Comparison of ENCODE assay signal across 20 mouse cellular contexts in the genomic region with DNA sequence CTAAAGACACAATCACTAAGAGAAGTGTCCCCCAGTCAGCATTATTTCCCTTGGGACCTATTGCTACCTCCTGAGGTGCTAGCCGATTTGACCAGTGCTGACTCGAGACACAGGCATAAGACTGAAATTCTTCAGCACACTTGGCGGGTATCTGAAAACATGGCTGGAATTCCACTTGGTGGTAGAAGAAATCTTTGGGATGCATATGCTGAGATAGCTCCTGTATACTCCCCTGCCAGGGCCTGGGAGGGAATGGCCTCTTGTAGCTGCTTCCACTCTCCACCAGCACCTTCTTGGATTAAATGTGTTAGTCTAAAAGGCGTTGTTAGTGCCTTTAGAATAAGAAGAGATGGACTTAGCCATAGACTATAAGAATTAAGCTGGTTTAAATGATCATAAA. TPM values are rescaled to one million over a fixed set of nuclear protein-coding genes. Genes with fewer than 3 reads are reported as not detected.
DNase-seq lines count a peak whose midpoint lies in the region; ATAC-seq and TF ChIP-seq lines count a peak whose summit lies in the region.
"Had no signal": no experiment of that assay in that cellular context is flagged by ENCODE, and none has a peak within 500 bp of the region (broad histone marks: within the 10 kb centered on the region; RNA-seq: fewer than 3 reads in every experiment).

No protein-coding gene starts in this region.

- no peak overlapping the region for H3K9ac ChIP-seq in heart, embryonic 13.5 days
- H3K9ac ChIP-seq in heart, adult 2 months (ENCODE audit: low read depth, low read length): no peak overlapping the region
- no peak overlapping the region for H3K9ac ChIP-seq in kidney, embryonic 16.5 days (replicated peaks; ENCODE audit: low read length)
- no peak overlapping the region for H3K9ac ChIP-seq in lung, postnatal 0 days (replicated peaks; ENCODE audit: low read depth)
- no peak overlapping the region for H3K9ac ChIP-seq in limb, embryonic 13.5 days
- H3K9ac ChIP-seq: forebrain, embryonic 12.5 days; hindbrain, embryonic 14.5 days had no signal

- no peaks in the 10 kb centered on the region for H3K79me2 ChIP-seq in heart, adult 2 months (replicated peaks; ENCODE audit: control insufficient read depth, insufficient read depth, low read length)

- peaks cover 4% of the 10 kb centered on the region; the same call in 1 of the 2 replicates for H3K4me1 ChIP-seq in heart, embryonic 13.5 days
- no peaks in the 10 kb centered on the region for H3K4me1 ChIP-seq in heart, adult 2 months (ENCODE audit: control insufficient read depth, insufficient read depth, low read length)
- 0 out of 2 replicates have a peak, but pooled peaks cover 11% of the 10 kb centered on the region for H3K4me1 ChIP-seq in kidney, embryonic 16.5 days (ENCODE audit: insufficient read depth, low read length)
- H3K4me1 ChIP-seq in lung, postnatal 0 days (ENCODE audit: insufficient read depth, low read depth, low read length): no peaks in the 10 kb centered on the region
- H3K4me1 ChIP-seq in limb, embryonic 13.5 days: peaks cover 12% of the 10 kb centered on the region
- no peaks in the 10 kb centered on the region for H3K4me1 ChIP-seq in forebrain, embryonic 10.5 days
- H3K4me1 ChIP-seq: forebrain, embryonic 12.5 days; megakaryocyte, embryonic 14.5 days had no signal

- no peak for DNase-seq in heart, adult 2 months
- no peak for DNase-seq in kidney, postnatal 25 days
- DNase-seq in lung, postnatal 0 days (ENCODE audit: low spot score): peak; percentile 12
- DNase-seq in lung, postnatal 4 days: no peak
- DNase-seq in forebrain, embryonic 10.5 days (ENCODE audit: extremely low spot score, low spot score): no peak
- DNase-seq: cerebellum, adult 11-12 months; gastrocnemius, postnatal 10 days; kidney, adult 18-20 months; layer of hippocampus, postnatal 36 days; midbrain, embryonic 14.5 days; thymus, adult 18-20 months; thymus, postnatal 4 days had no signal

- no peak for TF ChIP-seq CTCF in heart, adult 2 months (IDR thresholded peaks at IDR 0.05)
- no peak for TF ChIP-seq CTCF in lung, postnatal 0 days (IDR thresholded peaks at IDR 0.05)

- no peak for TF ChIP-seq EP300 in heart, adult 2 months (IDR thresholded peaks at IDR 0.05; ENCODE audit: insufficient read depth, low read depth, low read length)
- peak; percentile 40; the same call in 1 of the 2 replicates for TF ChIP-seq EP300 in lung, postnatal 0 days (IDR thresholded peaks at IDR 0.05)

- 0 out of 2 replicates have a peak, but pooled peaks cover 6% of the 10 kb centered on the region for H3K27me3 ChIP-seq in heart, embryonic 13.5 days (replicated peaks)
- H3K27me3 ChIP-seq in heart, adult 2 months (ENCODE audit: control insufficient read depth, insufficient read depth, low read length): no peaks in the 10 kb centered on the region
- H3K27me3 ChIP-seq in kidney, embryonic 16.5 days (ENCODE audit: insufficient read depth, low read length): no peaks in the 10 kb centered on the region
- no peaks in the 10 kb centered on the region for H3K27me3 ChIP-seq in lung, postnatal 0 days (replicated peaks; ENCODE audit: insufficient read depth, low read length)
- peaks cover 9% of the 10 kb centered on the region for H3K27me3 ChIP-seq in limb, embryonic 13.5 days
- H3K27me3 ChIP-seq in forebrain, embryonic 10.5 days (ENCODE audit: poor library complexity, severe bottlenecking): no peaks in the 10 kb centered on the region
- H3K27me3 ChIP-seq: forebrain, embryonic 12.5 days; megakaryocyte, embryonic 14.5 days had no signal

- peak overlapping the region; percentile 26 for H3K4me2 ChIP-seq in heart, embryonic 13.5 days
- H3K4me2 ChIP-seq in kidney, embryonic 16.5 days (replicated peaks; ENCODE audit: low read depth, low read length): 0 out of 2 replicates have a peak overlapping the region, but pooled peaks have one; percentile 23
- H3K4me2 ChIP-seq in lung, postnatal 0 days (replicated peaks; ENCODE audit: low read depth, low read length): no peak overlapping the region
- peak overlapping the region; percentile 23; the same call in 1 of the 2 replicates for H3K4me2 ChIP-seq in limb, embryonic 13.5 days (replicated peaks)
- H3K4me2 ChIP-seq: forebrain, embryonic 12.5 days; hindbrain, embryonic 14.5 days had no signal

- TF ChIP-seq POLR2A in heart, adult 2 months (IDR thresholded peaks at IDR 0.05; ENCODE audit: insufficient read depth, low read depth, low read length): no peak

- ATAC-seq in heart, embryonic 13.5 days (ENCODE audit: extremely low read depth, insufficient number of reproducible peaks, low FRiP score, low TSS enrichment): no peak
- no peak for ATAC-seq in kidney, embryonic 16.5 days (ENCODE audit: low FRiP score, low TSS enrichment)
- peak; percentile 50 for ATAC-seq in lung, postnatal 0 days
- ATAC-seq in limb, embryonic 13.5 days (ENCODE audit: low FRiP score, low read depth): no peak

- no peaks in the 10 kb centered on the region for H3K36me3 ChIP-seq in heart, embryonic 13.5 days
- no peaks in the 10 kb centered on the region for H3K36me3 ChIP-seq in heart, adult 2 months (ENCODE audit: control insufficient read depth, insufficient read depth, low read length)
- no peaks in the 10 kb centered on the region for H3K36me3 ChIP-seq in kidney, embryonic 16.5 days (ENCODE audit: insufficient read depth, low read length)
- H3K36me3 ChIP-seq in lung, postnatal 0 days (ENCODE audit: insufficient read depth, low read length): no peaks in the 10 kb centered on the region
- no peaks in the 10 kb centered on the region for H3K36me3 ChIP-seq in limb, embryonic 13.5 days
- H3K36me3 ChIP-seq in forebrain, embryonic 10.5 days (replicated peaks): no peaks in the 10 kb centered on the region
- H3K36me3 ChIP-seq: forebrain, embryonic 12.5 days had no signal

- H3K9me3 ChIP-seq in heart, embryonic 13.5 days: no peaks in the 10 kb centered on the region
- 0 out of 2 replicates have a peak, but pooled peaks cover 3% of the 10 kb centered on the region for H3K9me3 ChIP-seq in kidney, embryonic 16.5 days (ENCODE audit: low read length)
- H3K9me3 ChIP-seq in lung, postnatal 0 days (ENCODE audit: low read length): no peaks in the 10 kb centered on the region
- H3K9me3 ChIP-seq in limb, embryonic 13.5 days: 0 out of 2 replicates have a peak, but pooled peaks cover 3% of the 10 kb centered on the region
- no peaks in the 10 kb centered on the region for H3K9me3 ChIP-seq in forebrain, embryonic 10.5 days
- H3K9me3 ChIP-seq: forebrain, embryonic 12.5 days had no signal

- intact Hi-C loops in heart, adult 2 months (cut with DNase I): no loop called here

- no peak overlapping the region for H3K4me3 ChIP-seq in heart, embryonic 13.5 days
- no peak overlapping the region for H3K4me3 ChIP-seq in heart, adult 2 months
- H3K4me3 ChIP-seq in kidney, embryonic 16.5 days (ENCODE audit: low read length): no peak overlapping the region
- no peak overlapping the region for H3K4me3 ChIP-seq in lung, postnatal 0 days (ENCODE audit: low read depth, low read length)
- no peak overlapping the region for H3K4me3 ChIP-seq in limb, embryonic 13.5 days
- no peak overlapping the region for H3K4me3 ChIP-seq in forebrain, embryonic 10.5 days
- H3K4me3 ChIP-seq: forebrain, embryonic 12.5 days; layer of hippocampus, adult 2 months; megakaryocyte, embryonic 14.5 days had no signal

- no peak overlapping the region for H3K27ac ChIP-seq in heart, embryonic 13.5 days (replicated peaks)
- H3K27ac ChIP-seq in heart, adult 2 months: no peak overlapping the region
- H3K27ac ChIP-seq in kidney, embryonic 16.5 days (ENCODE audit: low read length): no peak overlapping the region
- no peak overlapping the region for H3K27ac ChIP-seq in lung, postnatal 0 days (ENCODE audit: low read length)
- no peak overlapping the region for H3K27ac ChIP-seq in limb, embryonic 13.5 days
- H3K27ac ChIP-seq in forebrain, embryonic 10.5 days: no peak overlapping the region
- H3K27ac ChIP-seq: forebrain, embryonic 12.5 days; hindbrain, embryonic 14.5 days; layer of hippocampus, adult 2 months had no signal

- WGBS in heart, embryonic 13.5 days: 50% methylated on average over 4 of the region's 4 CpGs
- 68% methylated on average over 4 of the region's 4 CpGs for WGBS in heart, adult 2 months
- 69% methylated on average over 4 of the region's 4 CpGs for WGBS in kidney, embryonic 16.5 days
- 48% methylated on average over 4 of the region's 4 CpGs for WGBS in lung, postnatal 0 days
- WGBS in limb, embryonic 13.5 days: 79% methylated on average over 4 of the region's 4 CpGs
- WGBS in forebrain, embryonic 10.5 days: 88% methylated on average over 4 of the region's 4 CpGs

RNA-seq across cellular contexts. Expression of gene Gm10320, which starts 50.8 kb away (rescaled TPM):
- polyA plus RNA-seq in heart, embryonic 13.5 days (2015; fragmentation: Nextera tagmentation; extraction: Ambion mirVana): 0.36 and 0.97 TPM in 2 replicates
- total RNA-seq in heart, adult 2 months (2021): not detected
- 0.27 TPM in 1 of 2 replicates, not detected in the other for polyA plus RNA-seq in heart, adult 2 months (2012; rRNA removed)
- 1.8 and 2.5 TPM in 2 replicates for polyA plus RNA-seq in kidney, embryonic 16.5 days (2015; fragmentation: Nextera tagmentation; extraction: Ambion mirVana)
- polyA plus RNA-seq in lung, postnatal 0 days (2015; fragmentation: Nextera tagmentation; extraction: Ambion mirVana): 1.3 and 2.0 TPM in 2 replicates
- 1.8 and 3.4 TPM in 2 replicates for polyA plus RNA-seq in limb, embryonic 13.5 days (2015; fragmentation: Nextera tagmentation; extraction: Ambion mirVana)
- 1.2 and 1.3 TPM in 2 replicates for polyA plus RNA-seq in forebrain, embryonic 10.5 days (2016; fragmentation: Nextera tagmentation; extraction: Ambion mirVana)
- total RNA-seq: gastrocnemius, postnatal 10 days; layer of hippocampus, adult 2 months; layer of hippocampus, postnatal 36 days; left cerebral cortex, postnatal 14 days had no signal
